Mouse (Mus musculus) mammary gland, adult 2 months (tissue): Measurements from ENCODE around the gene Vps18. TPM values are rescaled to one million over a fixed set of nuclear protein-coding genes. Genes with fewer than 3 reads are reported as not detected.

Experiments used
- polyA plus RNA-seq: library from polyadenylated mRNA; depleted of rRNA; stranded (reverse); fragments of >200 nt; gene quantifications from 2 replicates; pipeline ENCODE4 v1.2.3, GENCODE M21; 2012; ENCODE audit warnings: low replicate concordance; rRNA removed

Gene Vps18
- 20.5 and 30.9 TPM in 2 replicates for polyA plus RNA-seq

GRCm38 (mm10) chr2:119288270-119288882 lies at the start of gene Vps18:
Gene Vps18, plus strand, starts transcription at chr2:119288740.

DNA sequence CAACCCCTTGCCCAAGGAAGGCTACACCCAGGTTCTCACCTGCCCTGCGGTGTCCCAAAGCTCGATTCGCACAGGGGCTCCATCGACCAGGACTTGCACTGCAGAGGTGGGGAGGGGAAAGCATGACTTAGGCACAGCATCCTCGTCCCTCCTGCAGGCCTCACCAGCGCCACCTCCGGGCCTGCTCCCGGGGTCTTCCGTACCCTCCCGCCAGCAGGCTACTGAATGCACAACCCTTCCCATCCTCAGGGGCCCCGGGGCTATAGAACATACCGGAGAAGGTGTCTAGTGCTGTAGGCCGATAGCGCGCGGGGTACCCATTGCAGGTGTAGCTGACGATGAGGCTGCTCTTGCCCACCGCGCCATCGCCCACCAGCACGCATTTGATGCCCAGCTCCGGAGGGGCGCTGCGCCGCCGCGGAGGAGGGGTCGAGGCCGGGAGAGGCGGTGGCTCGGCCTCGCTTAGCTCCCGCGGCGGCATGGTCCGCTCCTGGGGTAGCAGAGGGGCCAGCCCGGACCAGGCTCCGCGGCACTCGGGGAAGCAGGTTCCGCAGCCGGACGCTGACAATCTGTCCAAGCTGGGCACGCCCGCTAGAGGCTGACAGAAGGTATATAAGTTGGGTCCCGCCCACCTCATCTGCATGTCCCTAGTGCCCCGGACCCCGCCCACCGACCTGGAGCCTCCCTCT lies 17.8 kb upstream of the Vps18 start, which contains the start of gene Rhov:
Gene Rhov (minus strand): TSS at position 630 of the 689 bp plus-strand sequence.

DNA sequence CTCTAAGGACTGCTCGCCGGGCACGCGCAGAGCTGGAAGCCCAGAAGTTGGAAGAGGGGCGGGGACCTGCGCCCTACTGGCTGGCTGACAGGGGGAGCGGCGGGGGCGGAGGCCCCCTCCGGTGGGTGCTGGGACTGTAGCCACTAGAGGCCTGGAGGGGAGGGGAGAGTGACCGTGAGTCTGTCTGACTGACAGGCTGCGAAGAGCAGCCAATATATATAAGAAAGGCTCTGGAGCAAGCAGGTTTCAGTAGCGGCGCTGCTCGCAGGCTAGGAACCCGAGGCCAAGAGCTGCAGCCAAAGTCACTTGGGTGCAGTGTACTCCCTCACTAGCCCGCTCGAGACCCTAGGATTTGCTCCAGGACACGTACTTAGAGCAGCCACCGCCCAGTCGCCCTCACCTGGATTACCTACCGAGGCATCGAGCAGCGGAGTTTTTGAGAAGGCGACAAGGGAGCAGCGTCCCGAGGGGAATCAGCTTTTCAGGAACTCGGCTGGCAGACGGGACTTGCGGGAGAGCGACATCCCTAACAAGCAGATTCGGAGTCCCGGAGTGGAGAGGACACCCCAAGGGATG lies 37.1 kb downstream of the Vps18 start, which contains the start of gene Dll4:
Gene Dll4 (plus strand): TSS at position 217 of the 576 bp plus-strand sequence.

Other genes starting within 250 kb of the Vps18 start
- 0.11 and 0.17 TPM in 2 replicates for gene Knl1, start 241.6 kb upstream of the Vps18 start, polyA plus RNA-seq
- 1.8 and 2.1 TPM in 2 replicates for gene Rad51, start 175.9 kb upstream of the Vps18 start, polyA plus RNA-seq
- gene Rmdn3, start 131.7 kb upstream of the Vps18 start, polyA plus RNA-seq = 23.3 and 29.3 TPM in 2 replicates
- gene Gchfr, start 121.0 kb upstream of the Vps18 start, polyA plus RNA-seq = 80.1 and 84.8 TPM in 2 replicates
- gene Gm14137, start 114.2 kb upstream of the Vps18 start, polyA plus RNA-seq = 0.12 and 0.36 TPM in 2 replicates
- 34.3 and 37.0 TPM in 2 replicates for gene Zfyve19, start 80.1 kb upstream of the Vps18 start, polyA plus RNA-seq
- gene Dnajc17, start 79.9 kb upstream of the Vps18 start, polyA plus RNA-seq = 1.9 TPM in 2 replicates
- 0.18 TPM in 1 of 2 replicates, not detected in the other for gene Ppp1r14d, start 58.8 kb upstream of the Vps18 start, polyA plus RNA-seq
- gene Spint1, start 51.4 kb upstream of the Vps18 start, polyA plus RNA-seq = 21.6 and 23.1 TPM in 2 replicates
- gene Rhov, start 17.5 kb upstream of the Vps18 start, polyA plus RNA-seq = 3.0 and 5.0 TPM in 2 replicates
- gene Dll4, start 37.0 kb downstream of the Vps18 start, polyA plus RNA-seq = 17.0 and 24.0 TPM in 2 replicates
- gene Chac1, start 62.5 kb downstream of the Vps18 start, polyA plus RNA-seq = 8.4 and 31.1 TPM in 2 replicates
- 7.6 and 9.3 TPM in 2 replicates for gene Ino80, start 188.9 kb downstream of the Vps18 start, polyA plus RNA-seq